Mouse (Mus musculus): ENCODE measurements at regions not wholly inside any gene's neighbourhood (a gene's known extent, or its start where the extent isn't known, plus 50 kb on each side); places are given as distances from the start of the nearest gene placed in this dataset.
A peak's percentile ranks its signal among the peaks of the same experiment; 100 is the strongest.

- Histone ChIP-seq H3K36me3 (ENCODE audit: control insufficient read depth, insufficient read depth) (no peaks in the 10 kb centered on the region), H3K27me3 (ENCODE audit: control insufficient read depth, insufficient read depth, insufficient read length) (no peaks in the 10 kb centered on the region), H3K4me2 (ENCODE audit: low read depth) (no peak overlapping the region), H3ac (ENCODE audit: control insufficient read depth, insufficient read length) (no peak overlapping the region), H3K79me2 (ENCODE audit: control insufficient read depth, insufficient read depth) (no peaks in the 10 kb centered on the region), H3K4me3 (no peak overlapping the region)
- no peak for TF ChIP-seq MAX (IDR thresholded peaks at IDR 0.05; ENCODE audit: low read depth)
- TF ChIP-seq TCF12 (IDR thresholded peaks at IDR 0.05; ENCODE audit: insufficient read depth, poor library complexity, severe bottlenecking) = no peak
- TF ChIP-seq E2F4 (IDR thresholded peaks at IDR 0.05; ENCODE audit: insufficient read depth) = no peak
- TF ChIP-seq CEBPB (IDR thresholded peaks at IDR 0.05; ENCODE audit: insufficient read depth, poor library complexity, severe bottlenecking) = 0 out of 2 replicates have a peak, but pooled peaks have one; percentile 3
- no peak for TF ChIP-seq USF1 (IDR thresholded peaks at IDR 0.05; ENCODE audit: low read depth)
- TF ChIP-seq REST (IDR thresholded peaks at IDR 0.05; ENCODE audit: insufficient read depth, insufficient read length) = no peak
Observed at GRCm38 (mm10) chr1:151103522-151104037, 78.8 kb upstream of the Gm47985 start.

- no peaks in the 10 kb centered on the region for H3K27me3 ChIP-seq (ENCODE audit: control insufficient read depth, insufficient read depth, insufficient read length)
- H3K36me3 ChIP-seq (ENCODE audit: control insufficient read depth, insufficient read depth) = no peaks in the 10 kb centered on the region
- H3K4me3 ChIP-seq = no peak overlapping the region
- TF ChIP-seq TCF3 (IDR thresholded peaks at IDR 0.05; ENCODE audit: insufficient read length, low read depth) = no peak
- no peak for TF ChIP-seq MAX (IDR thresholded peaks at IDR 0.05; ENCODE audit: low read depth)
- no peak for TF ChIP-seq SRF (IDR thresholded peaks at IDR 0.05; ENCODE audit: control insufficient read depth, insufficient read length, low read depth)
- TF ChIP-seq CEBPB (IDR thresholded peaks at IDR 0.05; ENCODE audit: insufficient read depth, poor library complexity, severe bottlenecking) = no peak
- TF ChIP-seq MYOG (IDR thresholded peaks at IDR 0.05; ENCODE audit: control insufficient read depth in 1 of 3, insufficient read depth in 1 of 3, insufficient read length in 2 of 3, low read depth in 2 of 3) = peak in 1 of 3 experiments; percentile 34
- H3K79me2 ChIP-seq (ENCODE audit: control insufficient read depth, insufficient read depth) = no peaks in the 10 kb centered on the region
- H3ac ChIP-seq (ENCODE audit: control insufficient read depth, insufficient read length) = no peak overlapping the region
- no peak overlapping the region for H3K4me2 ChIP-seq (ENCODE audit: low read depth)
Observed at GRCm38 (mm10) chr1:151104346-151104745, 78.0 kb upstream of the Gm47985 start.

- no peaks in the 10 kb centered on the region for H3K36me3 ChIP-seq (ENCODE audit: control insufficient read depth, insufficient read depth)
- no peaks in the 10 kb centered on the region for H3K79me2 ChIP-seq (ENCODE audit: control insufficient read depth, insufficient read depth)
- no peaks in the 10 kb centered on the region for H3K27me3 ChIP-seq (ENCODE audit: control insufficient read depth, insufficient read depth, insufficient read length)
- no peak overlapping the region for H3K4me2 ChIP-seq (ENCODE audit: low read depth)
- no peak overlapping the region for H3K4me3 ChIP-seq
- TF ChIP-seq SRF (IDR thresholded peaks at IDR 0.05; ENCODE audit: control insufficient read depth, insufficient read length, low read depth) (no peak), USF1 (IDR thresholded peaks at IDR 0.05; ENCODE audit: low read depth) (no peak), MYOG (IDR thresholded peaks at IDR 0.05; ENCODE audit: control insufficient read depth in 1 of 3, insufficient read depth in 1 of 3, insufficient read length in 2 of 3, low read depth in 2 of 3) (no peak), REST (IDR thresholded peaks at IDR 0.05; ENCODE audit: insufficient read depth, insufficient read length) (no peak), CEBPB (IDR thresholded peaks at IDR 0.05; ENCODE audit: insufficient read depth, poor library complexity, severe bottlenecking) (no peak), POLR2A (IDR thresholded peaks at IDR 0.05; ENCODE audit: insufficient read length, low read depth) (no peak), TCF3 (IDR thresholded peaks at IDR 0.05; ENCODE audit: insufficient read length, low read depth) (no peak), TCF12 (IDR thresholded peaks at IDR 0.05; ENCODE audit: insufficient read depth, poor library complexity, severe bottlenecking) (no peak), POLR2AphosphoS2 (IDR thresholded peaks at IDR 0.05; ENCODE audit: insufficient read length, low read depth) (no peak), E2F4 (IDR thresholded peaks at IDR 0.05; ENCODE audit: insufficient read depth) (no peak), MYOD1 (IDR thresholded peaks at IDR 0.05; ENCODE audit: control insufficient read depth in 1 of 3, insufficient read length in 2 of 3, low read depth in 2 of 3) (no peak), MAX (IDR thresholded peaks at IDR 0.05; ENCODE audit: low read depth) (no peak)
- H3ac ChIP-seq (ENCODE audit: control insufficient read depth, insufficient read length) = no peak overlapping the region
Observed at GRCm38 (mm10) chr1:151104806-151105205, 77.5 kb upstream of the Gm47985 start.

GRCm38 (mm10) chr1:151105251-151105650 is 77.1 kb upstream of the Gm47985 start:
- no peak for TF ChIP-seq USF1 (IDR thresholded peaks at IDR 0.05; ENCODE audit: low read depth)
- TF ChIP-seq MAX (IDR thresholded peaks at IDR 0.05; ENCODE audit: low read depth) = no peak
- no peak for TF ChIP-seq SRF (IDR thresholded peaks at IDR 0.05; ENCODE audit: control insufficient read depth, insufficient read length, low read depth)
- no peak for TF ChIP-seq TCF3 (IDR thresholded peaks at IDR 0.05; ENCODE audit: insufficient read length, low read depth)
- TF ChIP-seq MYOD1 (IDR thresholded peaks at IDR 0.05; ENCODE audit: control insufficient read depth in 1 of 3, insufficient read length in 2 of 3, low read depth in 2 of 3) = no peak
- no peak for TF ChIP-seq E2F4 (IDR thresholded peaks at IDR 0.05; ENCODE audit: insufficient read depth)
- no peak for TF ChIP-seq POLR2AphosphoS2 (IDR thresholded peaks at IDR 0.05; ENCODE audit: insufficient read length, low read depth)
- no peak for TF ChIP-seq TCF12 (IDR thresholded peaks at IDR 0.05; ENCODE audit: insufficient read depth, poor library complexity, severe bottlenecking)
- no peak for TF ChIP-seq POLR2A (IDR thresholded peaks at IDR 0.05; ENCODE audit: insufficient read length, low read depth)
- TF ChIP-seq REST (IDR thresholded peaks at IDR 0.05; ENCODE audit: insufficient read depth, insufficient read length) = no peak
- TF ChIP-seq MYOG (IDR thresholded peaks at IDR 0.05; ENCODE audit: control insufficient read depth in 1 of 3, insufficient read depth in 1 of 3, insufficient read length in 2 of 3, low read depth in 2 of 3) = no peak
- no peak for TF ChIP-seq CEBPB (IDR thresholded peaks at IDR 0.05; ENCODE audit: insufficient read depth, poor library complexity, severe bottlenecking)
- H3K27me3 ChIP-seq (ENCODE audit: control insufficient read depth, insufficient read depth, insufficient read length) = no peaks in the 10 kb centered on the region
- no peaks in the 10 kb centered on the region for H3K36me3 ChIP-seq (ENCODE audit: control insufficient read depth, insufficient read depth)
- H3ac ChIP-seq (ENCODE audit: control insufficient read depth, insufficient read length) = no peak overlapping the region
- no peak overlapping the region for H3K4me3 ChIP-seq
- no peak overlapping the region for H3K4me2 ChIP-seq (ENCODE audit: low read depth)
- no peaks in the 10 kb centered on the region for H3K79me2 ChIP-seq (ENCODE audit: control insufficient read depth, insufficient read depth)

GRCm38 (mm10) chr1:151107401-151107800 is 74.9 kb upstream of the Gm47985 start:
- H3K27me3 ChIP-seq (ENCODE audit: control insufficient read depth, insufficient read depth, insufficient read length) = no peaks in the 10 kb centered on the region
- no peaks in the 10 kb centered on the region for H3K36me3 ChIP-seq (ENCODE audit: control insufficient read depth, insufficient read depth)
- H3K4me2 ChIP-seq (ENCODE audit: low read depth) = no peak overlapping the region
- TF ChIP-seq E2F4 (IDR thresholded peaks at IDR 0.05; ENCODE audit: insufficient read depth) (no peak), CEBPB (IDR thresholded peaks at IDR 0.05; ENCODE audit: insufficient read depth, poor library complexity, severe bottlenecking) (no peak), USF1 (IDR thresholded peaks at IDR 0.05; ENCODE audit: low read depth) (no peak), POLR2AphosphoS2 (IDR thresholded peaks at IDR 0.05; ENCODE audit: insufficient read length, low read depth) (no peak), TCF12 (IDR thresholded peaks at IDR 0.05; ENCODE audit: insufficient read depth, poor library complexity, severe bottlenecking) (no peak), MYOD1 (IDR thresholded peaks at IDR 0.05; ENCODE audit: control insufficient read depth in 1 of 3, insufficient read length in 2 of 3, low read depth in 2 of 3) (no peak), REST (IDR thresholded peaks at IDR 0.05; ENCODE audit: insufficient read depth, insufficient read length) (no peak), TCF3 (IDR thresholded peaks at IDR 0.05; ENCODE audit: insufficient read length, low read depth) (no peak), MAX (IDR thresholded peaks at IDR 0.05; ENCODE audit: low read depth) (no peak), SRF (IDR thresholded peaks at IDR 0.05; ENCODE audit: control insufficient read depth, insufficient read length, low read depth) (no peak), POLR2A (IDR thresholded peaks at IDR 0.05; ENCODE audit: insufficient read length, low read depth) (no peak), MYOG (IDR thresholded peaks at IDR 0.05; ENCODE audit: control insufficient read depth in 1 of 3, insufficient read depth in 1 of 3, insufficient read length in 2 of 3, low read depth in 2 of 3) (no peak)
- H3ac ChIP-seq (ENCODE audit: control insufficient read depth, insufficient read length) = no peak overlapping the region
- H3K79me2 ChIP-seq (ENCODE audit: control insufficient read depth, insufficient read depth) = no peaks in the 10 kb centered on the region
- no peak overlapping the region for H3K4me3 ChIP-seq

Measured in myocyte (in vitro differentiated cells).